Mouse (Mus musculus) intestine, postnatal 0 days (tissue): ENCODE measurements around the gene Hck. TPM values are rescaled to one million over a fixed set of nuclear protein-coding genes. Genes with fewer than 3 reads are reported as not detected.

Experiments
- ATAC-seq: fragments of 200-750 bp; cut with Nextera tagmentation; 2 replicates; pipeline ENCODE4 v1.8.0; 2017; ENCODE audit warnings: mild to moderate bottlenecking, moderate TSS enrichment, moderate library complexity
- H3K27ac ChIP-seq: fragments of 300-500 bp; sonication (generic); 2 replicates; pipeline ENCODE4 v1.5.1; 2014; ENCODE audit warnings: mild to moderate bottlenecking, low read depth, low read length, moderate library complexity
- H3K27me3 ChIP-seq: fragments of 300-500 bp; sonication (generic); replicated peaks from 2 replicates; pipeline ENCODE4 v1.6.1; 2014; ENCODE audit warnings: low read length, mixed read lengths; ENCODE audit not compliant: control insufficient read depth, insufficient read depth
- H3K36me3 ChIP-seq: fragments of 300-500 bp; sonication (generic); 2 replicates; pipeline ENCODE4 v1.6.1; 2014; ENCODE audit warnings: mild to moderate bottlenecking, moderate library complexity; ENCODE audit not compliant: control insufficient read depth, insufficient read depth
- H3K4me1 ChIP-seq: fragments of 300-500 bp; sonication (generic); replicated peaks from 2 replicates; pipeline ENCODE4 v1.6.1; 2014; ENCODE audit warnings: antibody characterized with exemption, low read length, mixed read lengths; ENCODE audit not compliant: control insufficient read depth, insufficient read depth
- H3K4me2 ChIP-seq: fragments of 300-500 bp; sonication (generic); replicated peaks from 2 replicates; pipeline ENCODE4 v1.6.1; 2014; ENCODE audit warnings: low read depth, mild to moderate bottlenecking, moderate library complexity
- H3K4me3 ChIP-seq: fragments of 300-500 bp; sonication (generic); 2 replicates; pipeline ENCODE4 v1.5.1; 2014; ENCODE audit warnings: low read depth, low read length
- H3K9ac ChIP-seq: fragments of 300-500 bp; sonication (generic); 2 replicates; pipeline ENCODE4 v1.6.1; 2014; ENCODE audit warnings: mild to moderate bottlenecking, low read depth, low read length
- H3K9me3 ChIP-seq: fragments of 300-500 bp; sonication (generic); 2 replicates; pipeline ENCODE4 v1.6.1; 2016; ENCODE audit warnings: mixed run types; ENCODE audit not compliant: control insufficient read depth
- CTCF ChIP-seq: sonication (generic); IDR thresholded peaks from 2 replicates; pipeline ENCODE4 v1.5.1; 2016; ENCODE audit warnings: low read depth, mild to moderate bottlenecking, control low read depth, antibody characterized with exemption, moderate library complexity
- WGBS: fragments of 180-500 bp; shearing (Covaris S2); extraction: QIAGEN DNeasy Blood & Tissue Kit; methylation state at CpG from one replicate; pipeline ENCODE4 v1.1.7; 2014; 5-methylcytosine and 5-hydroxymethylcytosine counted together
- polyA plus RNA-seq: library from polyadenylated mRNA; unstranded; fragments of >200 nt; fragmentation: Nextera tagmentation; extraction: Ambion mirVana; gene quantifications from 2 replicates; pipeline ENCODE4 v1.2.1, GENCODE M21; 2015

Hck gene
- polyA plus RNA-seq, 1 experiment from 2014 or later = 3.4 TPM

GRCm38 (mm10) chr2:153194255-153194654, 86.0 kb downstream of the Hck start:
- H3K4me2 ChIP-seq = no peak overlapping the region
- H3K27me3 ChIP-seq = no peaks in the 10 kb centered on the region
- peaks cover 76% of the 10 kb centered on the region for H3K36me3 ChIP-seq
- H3K27ac ChIP-seq = no peak overlapping the region
- H3K9me3 ChIP-seq = no peaks in the 10 kb centered on the region
- WGBS = 96% methylated on average over 3 of the region's 3 CpGs
- no peak overlapping the region for H3K4me3 ChIP-seq
- H3K9ac ChIP-seq = no peak overlapping the region
- no peaks in the 10 kb centered on the region for H3K4me1 ChIP-seq
- no peak for TF ChIP-seq CTCF
- no peak for ATAC-seq

GRCm38 (mm10) chr2:153198485-153198884, 90.2 kb downstream of the Hck start:
- Histone ChIP-seq H3K9ac (no peak overlapping the region), H3K9me3 (no peaks in the 10 kb centered on the region), H3K4me2 (no peak overlapping the region), H3K27ac (peak overlapping the region; percentile 54; the same call in 1 of the 2 replicates), H3K27me3 (no peaks in the 10 kb centered on the region), H3K4me3 (no peak overlapping the region), H3K4me1 (no peaks in the 10 kb centered on the region), H3K36me3 (peaks cover 72% of the 10 kb centered on the region)
- 56% methylated on average over 5 of the region's 5 CpGs for WGBS
- no peak for ATAC-seq
- TF ChIP-seq CTCF = no peak

GRCm38 (mm10) chr2:153199114-153199513, 90.8 kb downstream of the Hck start:
- ATAC-seq = no peak
- peaks cover 79% of the 10 kb centered on the region for H3K36me3 ChIP-seq
- no peaks in the 10 kb centered on the region for H3K27me3 ChIP-seq
- 84% methylated on average over 2 of the region's 2 CpGs for WGBS
- H3K27ac ChIP-seq = no peak overlapping the region
- no peak overlapping the region for H3K4me3 ChIP-seq
- no peaks in the 10 kb centered on the region for H3K4me1 ChIP-seq
- no peaks in the 10 kb centered on the region for H3K9me3 ChIP-seq
- no peak for TF ChIP-seq CTCF
- no peak overlapping the region for H3K9ac ChIP-seq
- H3K4me2 ChIP-seq = no peak overlapping the region

Other genes with a start within 250 kb of the Hck start
- 0.07 TPM in 1 of 2 replicates, not detected in the other for gene Mylk2, start 197.1 kb upstream of the Hck start, polyA plus RNA-seq
- 2.1 and 2.9 TPM in 2 replicates for gene Foxs1, start 175.3 kb upstream of the Hck start, polyA plus RNA-seq
- 0.13 TPM in 1 of 2 replicates, not detected in the other for gene Dusp15, start 156.8 kb upstream of the Hck start, polyA plus RNA-seq
- gene Ttll9, start 146.0 kb upstream of the Hck start, polyA plus RNA-seq = 0.65 TPM in 1 of 2 replicates, not detected in the other
- 47.0 and 50.3 TPM in 2 replicates for gene Pdrg1, start 93.0 kb upstream of the Hck start, polyA plus RNA-seq
- gene Xkr7, start 76.6 kb upstream of the Hck start, polyA plus RNA-seq = not detected in 2 replicates
- gene Ccm2l, start 42.5 kb upstream of the Hck start, polyA plus RNA-seq = 1.5 and 1.7 TPM in 2 replicates
- gene Tm9sf4, start 52.8 kb downstream of the Hck start, polyA plus RNA-seq = 64.7 and 68.3 TPM in 2 replicates
- gene Tspyl3, start 117.0 kb downstream of the Hck start, polyA plus RNA-seq = 3.5 and 3.6 TPM in 2 replicates
- 54.4 and 55.4 TPM in 2 replicates for gene Plagl2, start 133.0 kb downstream of the Hck start, polyA plus RNA-seq
- gene Pofut1, start 133.1 kb downstream of the Hck start, polyA plus RNA-seq = 7.5 and 10.5 TPM in 2 replicates
- gene Kif3b, start 182.9 kb downstream of the Hck start, polyA plus RNA-seq = 8.1 and 8.2 TPM in 2 replicates
- gene Asxl1, start 237.4 kb downstream of the Hck start, polyA plus RNA-seq = 6.7 and 7.4 TPM in 2 replicates